ENCODE assay signal across 8 mouse cellular contexts in the genomic region with DNA sequence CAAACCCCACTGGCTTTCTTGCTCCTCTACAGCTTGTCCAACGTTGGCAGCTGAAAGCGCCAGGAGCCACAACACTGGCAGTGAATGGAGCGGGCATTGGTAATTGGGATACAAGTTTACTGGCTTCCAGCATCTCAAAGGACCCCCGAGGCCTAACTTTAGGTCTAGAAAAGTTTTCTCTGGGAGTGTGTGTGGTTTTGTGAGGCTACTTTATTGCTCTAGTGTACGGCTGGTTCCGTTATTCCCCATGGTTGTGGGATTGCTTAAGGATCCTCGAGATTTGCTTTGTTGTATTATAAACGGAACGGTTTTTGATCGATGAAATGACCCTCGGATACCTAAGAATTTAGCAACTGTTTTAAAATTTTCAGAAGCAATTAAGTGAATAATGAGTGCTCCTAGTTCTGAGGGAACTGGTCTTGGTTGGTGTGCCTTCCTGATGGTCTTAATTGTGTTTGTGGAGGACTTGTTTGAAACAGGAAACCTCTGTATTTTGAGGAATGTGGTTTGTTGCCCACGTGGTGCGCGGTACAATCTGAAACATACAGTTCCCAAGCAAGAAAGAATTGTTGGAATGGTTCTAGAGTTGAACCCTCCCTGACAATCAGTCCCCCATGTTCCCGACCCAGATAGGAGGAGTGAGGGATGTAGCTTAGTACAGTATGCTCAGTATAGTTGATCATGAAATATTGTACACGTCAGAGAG. TPM values are rescaled to one million over a fixed set of nuclear protein-coding genes. Genes with fewer than 3 reads are reported as not detected.
A peak's percentile ranks its signal among the peaks of the same experiment; 100 is the strongest.
DNase-seq lines count a peak whose midpoint lies in the region; ATAC-seq and TF ChIP-seq lines count a peak whose summit lies in the region.

No protein-coding gene starts in this region.

- no peak; the same call in 1 of the 2 replicates for ATAC-seq in forebrain, postnatal 0 days
- no peak for ATAC-seq in limb, embryonic 15.5 days (ENCODE audit: insufficient number of reproducible peaks, low FRiP score, low TSS enrichment, low read depth)
- no peak for ATAC-seq in cerebellum, adult (ENCODE audit: insufficient number of reproducible peaks, low FRiP score, low TSS enrichment)

- peak overlapping the region; percentile 67 for H3K4me3 ChIP-seq in forebrain, postnatal 0 days (ENCODE audit: low read depth, low read length)
- H3K4me3 ChIP-seq in limb, embryonic 15.5 days = peak overlapping the region; percentile 85

- WGBS in forebrain, postnatal 0 days = 32% methylated on average over 16 of the region's 16 CpGs
- WGBS in limb, embryonic 15.5 days = 8% methylated on average over 16 of the region's 16 CpGs

- peaks cover 9% of the 10 kb centered on the region; the same call in 1 of the 2 replicates for H3K36me3 ChIP-seq in forebrain, postnatal 0 days (ENCODE audit: insufficient read depth)
- H3K36me3 ChIP-seq in limb, embryonic 15.5 days = peaks cover 17% of the 10 kb centered on the region

- peak; percentile 87 for DNase-seq in heart, adult 11 months
- no peak for DNase-seq in heart, adult 9 months (ENCODE audit: low spot score in 2 of 2)
- peak; percentile 25 for DNase-seq in MEL-GATA-1-ER (ENCODE audit: extremely low read depth, low read depth)
- peak; percentile 59 for DNase-seq in forebrain, postnatal 0 days
- peak; percentile 24 for DNase-seq in neural tube, embryonic 10.5 days (ENCODE audit: extremely low spot score, low spot score)
- no peak for DNase-seq in layer of hippocampus, postnatal 10 days (ENCODE audit: low spot score in 2 of 2)

- H3K4me1 ChIP-seq in forebrain, postnatal 0 days (ENCODE audit: insufficient read depth) = no peaks in the 10 kb centered on the region
- H3K4me1 ChIP-seq in limb, embryonic 15.5 days = peaks cover 13% of the 10 kb centered on the region

- no peaks in the 10 kb centered on the region for H3K9me3 ChIP-seq in forebrain, postnatal 0 days (ENCODE audit: low read length)
- no peaks in the 10 kb centered on the region for H3K9me3 ChIP-seq in limb, embryonic 15.5 days

- peak overlapping the region; percentile 96 for H3K9ac ChIP-seq in forebrain, postnatal 0 days
- peak overlapping the region; percentile 98 for H3K9ac ChIP-seq in limb, embryonic 15.5 days

- peak overlapping the region; percentile 79 for H3K4me2 ChIP-seq in forebrain, postnatal 0 days (ENCODE audit: low read depth)
- H3K4me2 ChIP-seq in limb, embryonic 15.5 days = peak overlapping the region; percentile 49

- peak overlapping the region; percentile 88 for H3K27ac ChIP-seq in forebrain, postnatal 0 days (ENCODE audit: low read depth, low read length)
- H3K27ac ChIP-seq in limb, embryonic 15.5 days = peak overlapping the region; percentile 98

- no peaks in the 10 kb centered on the region for H3K27me3 ChIP-seq in forebrain, postnatal 0 days (ENCODE audit: insufficient read depth, low read length)
- H3K27me3 ChIP-seq in limb, embryonic 15.5 days = no peaks in the 10 kb centered on the region

- TF ChIP-seq CTCF in forebrain, postnatal 0 days (IDR thresholded peaks at IDR 0.05; ENCODE audit: low read depth) = no peak

RNA-seq across cellular contexts. Expression of a gene that starts 1.0 kb away (rescaled TPM):
- 14.1 and 14.7 TPM in 2 replicates for total RNA-seq in forebrain, postnatal 0 days (2014; rRNA removed)
- polyA plus RNA-seq in forebrain, postnatal 0 days (2015; fragmentation: Nextera tagmentation; extraction: Ambion mirVana) = 6.5 and 9.2 TPM in 2 replicates
- 75.9 and 78.2 TPM in 2 replicates for polyA plus RNA-seq in limb, embryonic 15.5 days (2015; fragmentation: Nextera tagmentation; extraction: Ambion mirVana)
- 10 to 100 TPM; 19.4 to 24.0 TPM for total RNA-seq in layer of hippocampus, postnatal 10 days (2021)

RNA-seq across cellular contexts. Expression of a gene that starts 24.3 kb away (rescaled TPM):
- 0.08 TPM in 1 of 2 replicates, not detected in the other for total RNA-seq in forebrain, postnatal 0 days (2014; rRNA removed)
- 0.06 TPM in 1 of 2 replicates, not detected in the other for polyA plus RNA-seq in forebrain, postnatal 0 days (2015; fragmentation: Nextera tagmentation; extraction: Ambion mirVana)
- polyA plus RNA-seq in limb, embryonic 15.5 days (2015; fragmentation: Nextera tagmentation; extraction: Ambion mirVana) = 0.11 and 0.13 TPM in 2 replicates
- under 1 TPM; 0.32 to 0.36 TPM for total RNA-seq in layer of hippocampus, postnatal 10 days (2021)

RNA-seq across cellular contexts. Expression of a gene that starts 57.6 kb away (rescaled TPM):
- total RNA-seq in forebrain, postnatal 0 days (2014; rRNA removed) = 2.2 and 3.1 TPM in 2 replicates
- polyA plus RNA-seq in forebrain, postnatal 0 days (2015; fragmentation: Nextera tagmentation; extraction: Ambion mirVana) = 4.3 and 5.6 TPM in 2 replicates
- polyA plus RNA-seq in limb, embryonic 15.5 days (2015; fragmentation: Nextera tagmentation; extraction: Ambion mirVana) = 1.4 and 1.5 TPM in 2 replicates
- 1 to 10 TPM; 2.4 to 4.1 TPM for total RNA-seq in layer of hippocampus, postnatal 10 days (2021)

Comparison
In these comparisons a context has a peak if more than half of its experiments do, and no peak if none do; other contexts are left out.
1. DNase-seq: peak in heart, adult 11 months (single experiment), MEL-GATA-1-ER (single experiment), forebrain, postnatal 0 days (single experiment) and neural tube, embryonic 10.5 days (single experiment); none in heart, adult 9 months (0 of 2) and layer of hippocampus, postnatal 10 days (0 of 2).